Mouse (Mus musculus) liver, postnatal 0 days (tissue): Measurements from ENCODE around the gene Filip1. TPM values are rescaled to one million over a fixed set of nuclear protein-coding genes. Genes with fewer than 3 reads are reported as not detected.

Source experiments
- ATAC-seq: fragments of 200-750 bp; cut with Nextera tagmentation; 2 replicates; pipeline ENCODE4 v1.8.0; 2017; ENCODE audit warnings: mild to moderate bottlenecking, moderate library complexity
- DNase-seq: peaks from one replicate; pipeline ENCODE4 v3.0.0-alpha.2; 2016
- H3K27ac ChIP-seq: fragments of 300-500 bp; sonication (generic); 2 replicates; pipeline ENCODE4 v1.5.1; 2014; ENCODE audit warnings: antibody characterized with exemption, moderate library complexity, mild to moderate bottlenecking, low read depth
- H3K27me3 ChIP-seq: fragments of 300-500 bp; sonication (generic); 2 replicates; pipeline ENCODE4 v1.6.1; 2014; ENCODE audit warnings: low read length, control low read depth, mixed read lengths; ENCODE audit not compliant: insufficient read depth
- H3K36me3 ChIP-seq: fragments of 300-500 bp; sonication (generic); replicated peaks from 2 replicates; pipeline ENCODE4 v1.6.1; 2014; ENCODE audit warnings: mild to moderate bottlenecking, control low read depth, low read length, moderate library complexity, mixed read lengths; ENCODE audit not compliant: insufficient read depth
- H3K4me1 ChIP-seq: fragments of 300-500 bp; sonication (generic); 2 replicates; pipeline ENCODE4 v1.6.1; 2014; ENCODE audit warnings: antibody characterized with exemption, mild to moderate bottlenecking, control low read depth; ENCODE audit not compliant: insufficient read depth
- H3K4me2 ChIP-seq: fragments of 300-500 bp; sonication (generic); 2 replicates; pipeline ENCODE4 v1.6.1; 2014; ENCODE audit warnings: low read depth, mild to moderate bottlenecking, low read length, moderate library complexity, mixed read lengths
- H3K4me3 ChIP-seq: fragments of 300-500 bp; sonication (generic); 2 replicates; pipeline ENCODE4 v1.5.1; 2014; ENCODE audit warnings: low read depth, low read length
- H3K9ac ChIP-seq: fragments of 300-500 bp; sonication (generic); replicated peaks from 2 replicates; pipeline ENCODE4 v1.6.1; 2014; ENCODE audit warnings: mild to moderate bottlenecking, moderate library complexity
- H3K9me3 ChIP-seq: fragments of 300-500 bp; sonication (generic); 2 replicates; pipeline ENCODE4 v1.6.1; 2016; ENCODE audit warnings: mild to moderate bottlenecking, control low read depth, low read length, mixed read lengths
- CTCF ChIP-seq: sonication (generic); IDR thresholded peaks from 2 replicates; pipeline ENCODE4 v1.5.1; 2016; ENCODE audit warnings: antibody characterized with exemption, low read depth
- EP300 ChIP-seq: IDR thresholded peaks from 2 replicates; pipeline ENCODE4 v1.6.1; 2016; ENCODE audit warnings: antibody characterized with exemption, low read depth, mild to moderate bottlenecking
- WGBS: fragments of 180-500 bp; shearing (Covaris S2); extraction: QIAGEN DNeasy Blood & Tissue Kit; methylation state at CpG from one replicate; pipeline ENCODE4 v1.1.7; 2014; ENCODE audit not compliant: insufficient replicate concordance; 5-methylcytosine and 5-hydroxymethylcytosine counted together
- polyA plus RNA-seq: library from polyadenylated mRNA; unstranded; fragments of >200 nt; fragmentation: Nextera tagmentation; extraction: Ambion mirVana; gene quantifications from 2 replicates; pipeline ENCODE4 v1.2.1, GENCODE M21; 2015

Gene Filip1
- polyA plus RNA-seq, 1 experiment from 2014 or later = 1.2 TPM

- Histone ChIP-seq H3K27me3 (no peaks in the 10 kb centered on the region), H3K36me3 (no peaks in the 10 kb centered on the region), H3K4me1 (no peaks in the 10 kb centered on the region), H3K9ac (no peak overlapping the region), H3K4me2 (no peak overlapping the region), H3K9me3 (no peaks in the 10 kb centered on the region), H3K27ac (no peak overlapping the region), H3K4me3 (no peak overlapping the region)
- TF ChIP-seq EP300 (no peak), CTCF (no peak)
- no peak for ATAC-seq
- no peak for DNase-seq
- 59% methylated on average over 5 of the region's 5 CpGs for WGBS
Observed at GRCm38 (mm10) chr9:79932578-79932977, 80.1 kb downstream of the Filip1 start.

- Histone ChIP-seq H3K4me1 (no peaks in the 10 kb centered on the region), H3K27ac (no peak overlapping the region), H3K9me3 (no peaks in the 10 kb centered on the region), H3K36me3 (no peaks in the 10 kb centered on the region), H3K4me2 (no peak overlapping the region), H3K9ac (no peak overlapping the region), H3K4me3 (no peak overlapping the region), H3K27me3 (no peaks in the 10 kb centered on the region)
- TF ChIP-seq EP300 = no peak
- TF ChIP-seq CTCF = no peak
- no peak for ATAC-seq
- DNase-seq = no peak
- WGBS = 75% methylated on average over 3 of the region's 3 CpGs
Observed at GRCm38 (mm10) chr9:79928092-79928491, 84.6 kb downstream of the Filip1 start.

- H3K4me3 ChIP-seq = no peak overlapping the region
- H3K27me3 ChIP-seq = no peaks in the 10 kb centered on the region
- no peak overlapping the region for H3K27ac ChIP-seq
- no peaks in the 10 kb centered on the region for H3K9me3 ChIP-seq
- no peak overlapping the region for H3K4me2 ChIP-seq
- TF ChIP-seq CTCF (no peak), EP300 (no peak)
- no peak overlapping the region for H3K9ac ChIP-seq
- no peaks in the 10 kb centered on the region for H3K4me1 ChIP-seq
- ATAC-seq (no peak), DNase-seq (no peak)
- no peaks in the 10 kb centered on the region for H3K36me3 ChIP-seq
- 88% methylated on average over 21 of the region's 21 CpGs for WGBS
Observed at GRCm38 (mm10) chr9:79927156-79927870, 85.3 kb downstream of the Filip1 start.

GRCm38 (mm10) chr9:79926464-79927155 is 86.0 kb downstream of the Filip1 start:
- WGBS = 76% methylated on average over 9 of the region's 9 CpGs
- Histone ChIP-seq H3K36me3 (no peaks in the 10 kb centered on the region), H3K4me1 (no peaks in the 10 kb centered on the region), H3K27me3 (no peaks in the 10 kb centered on the region), H3K4me3 (no peak overlapping the region), H3K27ac (no peak overlapping the region), H3K4me2 (no peak overlapping the region), H3K9ac (no peak overlapping the region), H3K9me3 (no peaks in the 10 kb centered on the region)
- DNase-seq (no peak), ATAC-seq (no peak)
- TF ChIP-seq EP300 (no peak), CTCF (no peak)

GRCm38 (mm10) chr9:79925950-79926349 is 86.7 kb downstream of the Filip1 start:
- ATAC-seq = no peak
- Histone ChIP-seq H3K27me3 (no peaks in the 10 kb centered on the region), H3K27ac (no peak overlapping the region), H3K4me1 (no peaks in the 10 kb centered on the region), H3K9me3 (no peaks in the 10 kb centered on the region), H3K36me3 (no peaks in the 10 kb centered on the region), H3K4me3 (no peak overlapping the region), H3K4me2 (no peak overlapping the region), H3K9ac (no peak overlapping the region)
- TF ChIP-seq EP300 = no peak
- no peak for TF ChIP-seq CTCF
- WGBS = 87% methylated on average over 4 of the region's 4 CpGs
- DNase-seq = no peak

GRCm38 (mm10) chr9:79923262-79923661 is 89.4 kb downstream of the Filip1 start:
- no peaks in the 10 kb centered on the region; the same call in 1 of the 2 replicates for H3K4me1 ChIP-seq
- H3K27me3 ChIP-seq = no peaks in the 10 kb centered on the region
- WGBS = 69% methylated on average over 3 of the region's 3 CpGs
- H3K27ac ChIP-seq = no peak overlapping the region
- no peaks in the 10 kb centered on the region for H3K9me3 ChIP-seq
- TF ChIP-seq CTCF = no peak
- no peak for TF ChIP-seq EP300
- DNase-seq (no peak), ATAC-seq (no peak)
- H3K36me3 ChIP-seq = no peaks in the 10 kb centered on the region
- H3K4me3 ChIP-seq = no peak overlapping the region
- H3K9ac ChIP-seq = no peak overlapping the region
- H3K4me2 ChIP-seq = no peak overlapping the region
